Mouse (Mus musculus) frontal cortex, adult 2 months (tissue): ENCODE measurements at regions not wholly inside any gene's neighbourhood (a gene's known extent, or its start where the extent isn't known, plus 50 kb on each side); places are given as distances from the start of the nearest gene placed in this dataset.
A peak's percentile ranks its signal among the peaks of the same experiment; 100 is the strongest.

Experiments
- DNase-seq, 2 experiments: peaks; one replicate each; pipeline ENCODE4 v3.0.0; 2022; ENCODE audit warnings: low spot score in 1 of 2; ENCODE audit errors: extremely low spot score in 1 of 2

DNA sequence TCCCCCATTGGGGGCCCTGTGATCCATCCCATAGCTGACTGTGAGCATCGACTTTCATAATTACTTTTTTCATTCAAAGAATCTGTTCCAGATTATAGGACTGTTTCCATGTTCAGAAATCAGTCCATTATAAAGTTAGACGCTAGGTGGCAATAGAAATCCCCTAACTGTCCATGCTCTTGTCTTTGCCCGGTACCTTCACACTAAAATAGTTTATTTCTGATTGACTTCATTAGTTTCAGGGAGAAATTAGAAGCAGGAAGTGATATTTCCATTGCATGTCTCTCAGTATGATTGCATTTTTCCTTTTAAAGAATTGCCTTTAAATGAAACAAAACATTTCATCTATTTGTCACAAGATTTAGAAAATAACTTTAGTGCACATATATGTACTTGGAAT lies 131.7 kb downstream of the Fbxo8 start:
- DNase-seq, result peak in 1 of 2 experiments; percentile 55

DNA sequence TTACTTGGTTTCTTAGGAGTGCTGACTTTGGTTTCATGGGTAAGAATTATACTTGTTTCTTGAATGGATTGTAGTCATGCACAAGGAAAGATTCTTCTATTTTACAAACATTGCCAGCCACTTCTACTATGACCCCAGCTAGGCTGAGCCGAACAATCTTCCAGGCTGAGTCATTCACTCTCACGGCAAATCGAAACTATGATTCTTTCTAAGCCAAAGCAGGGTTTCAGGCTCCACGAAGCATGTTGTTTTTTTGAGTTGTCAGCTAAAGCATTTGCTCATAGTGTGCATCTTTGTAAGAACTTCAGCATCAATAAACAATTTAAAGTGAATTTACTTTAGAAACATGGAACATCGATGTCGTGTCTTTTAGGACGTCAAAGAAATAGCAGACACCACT lies 133.5 kb downstream of the Fbxo8 start:
- no peak for DNase-seq

- DNase-seq, result no peak
Observed at GRCm38 (mm10) chr8:56695436-56695835, 144.5 kb downstream of the Fbxo8 start.

- DNase-seq, result no peak
Observed at GRCm38 (mm10) chr8:56700580-56701145, 149.8 kb downstream of the Fbxo8 start.

DNA sequence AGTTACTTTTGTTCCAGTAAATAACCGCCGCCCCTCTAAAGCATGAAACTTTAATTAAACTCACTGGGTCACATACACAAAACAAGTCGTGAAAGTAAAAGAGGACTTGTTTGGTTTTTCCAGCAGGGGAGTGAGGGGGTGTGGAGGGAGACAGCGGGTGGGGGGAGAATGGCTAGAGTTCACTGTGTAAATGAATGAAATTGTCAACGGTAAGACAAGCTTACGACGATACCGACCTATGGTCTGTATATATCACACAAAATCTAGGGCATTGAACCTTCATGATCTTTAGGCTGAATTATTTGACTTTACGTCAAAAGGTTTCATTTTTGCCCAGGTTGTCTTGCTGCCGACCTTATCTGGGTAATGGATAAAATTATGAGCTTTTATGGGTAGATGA lies 155.5 kb downstream of the Fbxo8 start:
- DNase-seq, result no peak

DNA sequence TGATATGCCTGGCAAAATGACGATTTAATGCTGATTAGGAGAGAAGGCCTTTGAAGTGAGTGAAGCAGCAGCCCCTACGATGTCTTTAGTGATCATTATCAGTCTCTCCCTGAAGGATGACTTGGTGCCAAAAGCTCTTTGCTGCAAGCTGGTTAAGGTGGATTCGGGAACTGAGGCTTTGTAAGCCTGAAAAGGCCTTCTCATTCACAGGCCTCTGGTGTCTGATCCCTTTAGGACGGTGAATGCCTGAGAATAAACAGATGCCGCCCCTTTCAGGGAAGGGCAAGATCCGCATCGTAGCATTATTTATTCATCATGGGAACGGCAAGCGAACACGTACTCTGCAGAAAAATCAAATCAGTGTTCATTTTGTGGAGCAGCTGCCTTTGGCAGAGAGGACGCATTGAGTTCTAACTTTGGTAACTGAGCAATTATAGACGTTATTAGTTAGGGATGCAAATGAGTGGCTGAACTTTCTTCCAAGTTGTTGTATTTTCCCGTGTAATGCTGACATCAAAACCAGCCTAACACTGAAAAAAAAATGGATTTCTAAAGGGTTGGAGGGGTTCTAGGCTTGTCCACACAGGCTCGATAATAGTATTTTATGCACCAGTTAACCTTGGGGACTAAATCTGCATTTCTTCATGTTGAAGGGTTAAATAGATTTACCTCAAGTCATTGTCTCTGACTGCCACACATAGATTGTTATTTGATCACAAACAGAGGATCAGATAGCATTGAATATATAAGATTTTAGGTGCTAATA lies 156.2 kb downstream of the Fbxo8 start:
- DNase-seq, result no peak

DNA sequence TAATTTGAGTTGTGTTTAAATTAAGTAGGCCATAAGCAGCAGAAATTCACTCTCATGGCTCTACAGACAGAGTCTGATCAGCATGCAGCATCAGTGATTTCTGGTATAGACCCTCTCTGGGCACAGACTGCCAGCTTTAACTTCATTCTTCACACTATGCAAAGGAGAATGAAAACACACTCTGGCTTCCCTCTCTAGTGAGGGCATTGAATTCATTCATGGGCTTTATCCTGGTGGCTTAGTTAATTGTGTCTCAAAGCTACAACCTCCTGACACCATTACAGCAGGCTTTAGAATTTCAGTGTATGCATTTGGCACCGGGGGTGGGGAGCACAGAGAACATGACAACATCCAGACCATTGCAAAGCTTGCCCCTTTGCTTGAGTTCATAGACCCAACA lies 169.1 kb downstream of the Fbxo8 start:
- no peak for DNase-seq

GRCm38 (mm10) chr8:56722473-56723236 lies 171.8 kb downstream of the Fbxo8 start:
- no peak for DNase-seq

- no peak for DNase-seq
Observed at GRCm38 (mm10) chr8:56724607-56725006, 173.7 kb downstream of the Fbxo8 start.

GRCm38 (mm10) chr8:56733318-56733717 lies 182.4 kb downstream of the Fbxo8 start:
- no peak for DNase-seq

DNA sequence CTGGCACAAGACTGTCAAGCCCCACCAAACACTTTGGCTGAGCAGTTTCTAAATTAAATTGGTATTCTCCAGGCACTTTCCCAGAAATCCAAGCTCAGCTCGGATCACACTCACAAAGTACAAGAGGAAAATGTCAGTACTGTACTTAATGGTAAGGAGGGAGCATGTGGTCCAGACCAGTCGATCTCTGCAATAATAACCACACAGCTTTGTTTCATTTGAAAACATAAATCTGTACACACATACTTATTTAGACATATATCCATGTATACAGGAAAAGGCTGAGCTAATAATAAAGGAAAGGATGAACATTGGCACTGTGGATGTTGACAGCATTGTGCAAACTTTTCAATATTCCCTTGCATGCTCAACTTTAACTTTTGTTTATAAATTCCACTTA lies 184.1 kb downstream of the Fbxo8 start:
- DNase-seq, result no peak

GRCm38 (mm10) chr8:56767034-56767433 lies 216.1 kb downstream of the Fbxo8 start:
- no peak for DNase-seq

DNA sequence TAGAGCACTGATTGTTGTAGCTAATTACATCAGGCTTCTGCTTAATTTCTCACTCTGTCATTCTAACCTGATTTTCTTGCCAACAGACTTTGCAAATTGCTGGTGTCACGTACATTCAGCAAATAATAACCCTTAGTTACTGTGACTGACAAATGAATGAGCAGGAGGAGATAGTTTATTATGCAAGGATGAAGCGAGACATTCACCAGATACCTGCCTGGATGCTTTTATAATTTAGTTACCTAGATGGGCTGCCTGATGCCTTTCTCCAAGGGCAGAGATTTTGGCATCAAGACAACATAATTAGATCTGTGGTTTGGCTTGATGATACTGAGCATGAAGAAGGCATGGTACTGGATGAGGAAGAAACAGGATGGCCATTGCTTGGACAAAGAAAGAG lies 233.6 kb downstream of the Fbxo8 start:
- DNase-seq, result no peak

GRCm38 (mm10) chr8:56789549-56790270 lies 238.8 kb downstream of the Fbxo8 start:
- DNase-seq, result no peak

GRCm38 (mm10) chr8:56832651-56833050 lies 281.8 kb downstream of the Fbxo8 start:
- no peak for DNase-seq

DNA sequence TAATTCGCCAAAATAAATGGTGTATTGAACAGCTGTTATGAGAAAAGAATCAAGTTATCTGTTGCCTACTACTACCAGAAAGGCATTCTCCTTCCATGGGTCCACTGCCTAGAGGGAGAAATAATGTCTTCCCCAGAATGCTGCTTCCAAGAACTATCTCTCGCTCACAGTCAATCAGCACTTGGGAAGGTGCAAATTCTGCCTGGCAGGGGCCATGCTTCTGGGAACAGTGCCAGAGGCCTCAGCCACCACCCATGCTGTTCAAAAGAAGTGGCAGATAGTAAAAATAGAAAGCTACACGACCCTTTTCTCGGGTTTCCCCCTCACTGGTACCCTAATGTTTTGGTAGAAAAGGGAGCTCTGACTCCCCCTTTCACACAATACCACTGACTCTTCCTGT lies 282.2 kb downstream of the Fbxo8 start:
- no peak for DNase-seq

DNA sequence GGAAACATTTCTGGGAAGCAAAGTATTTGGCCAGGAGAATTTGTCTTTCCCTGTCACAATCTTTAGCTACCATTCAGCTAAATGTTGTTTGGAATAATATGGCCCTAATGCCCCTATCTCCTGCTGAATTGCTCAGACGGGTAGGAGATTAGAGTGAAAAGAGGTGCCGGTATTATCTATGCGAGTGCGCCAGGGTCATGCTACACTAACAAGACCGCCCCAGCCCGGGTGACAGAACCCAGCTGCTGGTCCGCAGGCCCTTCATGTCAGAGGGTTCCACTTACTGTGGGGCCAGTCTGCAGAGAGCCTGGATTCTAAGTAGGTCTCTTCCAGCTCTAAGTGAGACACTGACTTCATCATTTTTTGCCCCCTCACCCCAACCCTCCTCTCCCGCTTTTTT lies 332.6 kb downstream of the Fbxo8 start:
- no peak for DNase-seq

GRCm38 (mm10) chr8:56884195-56884594 lies 333.3 kb downstream of the Fbxo8 start:
- DNase-seq, result peak in 1 of 2 experiments; percentile 17

DNA sequence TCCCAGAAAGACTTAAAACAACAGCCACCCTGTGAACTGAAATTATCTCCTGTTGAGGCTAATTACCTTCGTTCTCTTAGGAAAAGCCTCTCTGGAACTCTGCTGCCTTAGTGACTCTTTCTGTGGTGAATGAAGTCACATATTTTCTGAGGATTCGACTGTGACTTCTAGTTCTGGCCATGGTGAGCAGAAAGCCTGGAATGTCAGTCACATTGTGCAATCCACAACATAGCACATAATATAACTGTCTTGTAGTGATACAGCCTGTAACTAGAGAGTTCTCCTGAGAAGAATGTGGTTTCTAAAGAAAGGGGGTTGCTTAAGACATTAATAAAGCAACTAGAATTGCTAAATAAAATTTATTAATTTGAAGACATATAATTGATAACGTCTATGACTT lies 342.7 kb downstream of the Fbxo8 start:
- DNase-seq, result no peak

DNA sequence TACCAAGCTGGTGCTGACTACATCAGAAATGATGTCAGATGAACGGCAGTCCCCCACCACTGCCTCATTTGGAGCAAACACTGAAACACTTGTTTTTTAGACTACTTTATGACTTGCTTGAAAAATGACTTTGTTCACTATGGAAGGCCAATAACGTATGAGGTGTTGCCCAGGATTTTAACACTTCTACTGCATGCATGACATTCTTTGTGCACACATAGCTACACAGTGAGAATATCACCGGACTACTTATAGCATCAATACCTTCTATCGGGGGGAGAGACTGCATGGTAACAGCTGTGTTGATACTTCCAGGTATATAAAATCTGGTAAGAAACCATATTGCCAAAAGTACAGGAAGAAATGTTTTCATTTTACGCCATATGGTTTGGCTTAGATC lies 364.5 kb downstream of the Fbxo8 start:
- no peak for DNase-seq

DNA sequence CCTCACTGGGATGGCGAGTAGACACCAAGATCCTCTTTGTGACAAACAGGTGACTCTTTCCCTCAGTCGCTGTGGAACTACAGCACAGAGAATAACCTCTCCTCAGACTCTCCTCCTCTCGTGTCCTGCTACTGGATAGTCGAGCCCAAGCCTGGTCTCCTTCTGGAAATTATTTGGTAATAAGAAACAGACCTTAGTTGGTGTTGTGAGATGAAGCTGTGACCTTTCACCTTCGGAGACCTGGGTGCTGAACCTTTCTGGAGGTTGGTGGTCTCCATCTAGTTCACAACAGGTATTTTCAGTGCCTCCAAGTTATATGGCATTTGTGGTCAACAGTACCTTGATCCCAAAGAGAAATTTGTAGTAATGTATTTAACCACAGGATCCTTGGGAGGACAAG lies 365.1 kb downstream of the Fbxo8 start:
- no peak for DNase-seq
